Mouse (Mus musculus) thymus, postnatal 0 days (tissue): ENCODE results near the gene Tas2r130. TPM values are rescaled to one million over a fixed set of nuclear protein-coding genes. Genes with fewer than 3 reads are reported as not detected.
"Not testable (repeated sequence)": the region's sequence is repeated elsewhere in the genome, so short reads cannot be mapped to it uniquely, and the experiment has no call there.

ENCODE experiments used
- DNase-seq: peaks from one replicate; pipeline ENCODE4 v3.0.0-alpha.2; 2015; ENCODE audit warnings: low spot score
- polyA plus RNA-seq: library from polyadenylated mRNA; unstranded; fragments of >200 nt; fragmentation: Nextera tagmentation; extraction: Ambion mirVana; gene quantifications from 2 replicates; pipeline ENCODE4 v1.2.1, GENCODE M21; 2015

Gene Tas2r130
- polyA plus RNA-seq = not detected in 2 replicates

DNA sequence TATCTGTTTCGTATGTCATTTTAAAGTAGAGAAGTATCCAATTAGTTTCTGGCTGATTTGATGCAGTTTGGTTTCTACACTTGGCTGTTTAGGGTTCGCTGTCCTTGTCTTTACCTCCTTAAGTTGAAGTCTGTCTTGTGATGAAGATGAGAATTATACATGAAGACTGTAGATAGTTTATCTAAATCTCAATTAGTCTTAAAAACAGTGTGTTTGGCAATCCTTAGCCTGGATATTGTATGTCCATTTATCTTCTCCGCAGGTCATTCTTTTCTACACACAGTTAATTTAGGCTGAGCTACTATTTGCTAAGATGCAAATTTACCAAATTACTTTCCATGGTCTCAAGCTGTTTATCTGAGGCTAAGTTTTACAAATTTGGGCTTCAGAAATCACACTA lies at the start of gene Tas2r130:
Gene Tas2r130, minus strand, starts transcription at position 101 of the 400 bp plus-strand sequence.
- DNase-seq = no peak

DNA sequence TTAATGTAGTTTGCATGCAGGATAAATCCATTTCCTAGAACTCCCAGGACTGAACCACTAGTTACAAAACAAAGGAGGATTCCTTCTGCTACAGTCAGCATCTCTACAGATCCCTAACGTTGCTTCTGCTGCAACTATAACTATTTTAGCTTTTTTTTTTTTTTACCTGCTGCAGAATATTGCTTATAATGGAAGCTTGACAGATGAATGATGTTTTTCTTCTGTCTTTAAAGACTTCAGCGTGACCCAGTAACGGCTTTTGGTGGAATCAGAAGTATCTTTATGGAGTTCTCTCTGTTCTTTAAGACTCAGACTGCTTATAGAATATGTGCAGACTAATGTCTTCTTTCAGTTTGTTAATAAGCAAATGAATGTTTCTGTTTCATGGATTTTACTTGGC lies 48.1 kb upstream of the Tas2r130 start, which contains the start of gene Tas2r106:
Gene Tas2r106, minus strand, starts transcription at position 101 of the 400 bp plus-strand sequence.
- no peak for DNase-seq

DNA sequence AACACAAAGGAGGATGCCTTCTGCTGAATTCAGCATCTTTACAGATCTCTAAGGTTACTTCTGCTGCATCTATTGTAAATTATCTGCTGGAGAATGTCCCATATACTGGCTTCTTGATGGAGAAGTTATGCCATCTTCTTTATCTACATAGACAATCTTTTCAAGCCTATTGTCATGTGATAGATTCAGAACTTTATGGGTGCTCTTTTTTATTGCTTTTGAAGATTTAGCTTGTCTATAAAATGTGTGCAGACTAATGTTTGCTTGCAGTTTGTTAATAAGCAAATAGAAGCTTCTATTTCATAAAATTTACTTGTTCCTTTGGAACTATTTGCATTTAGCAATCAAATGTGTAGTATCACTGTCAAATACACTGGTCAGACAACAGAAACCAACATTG lies 29.3 kb upstream of the Tas2r130 start, which contains the start of gene Tas2r107:
Gene Tas2r107, minus strand, starts transcription at position 101 of the 400 bp plus-strand sequence.
- no peak for DNase-seq

DNA sequence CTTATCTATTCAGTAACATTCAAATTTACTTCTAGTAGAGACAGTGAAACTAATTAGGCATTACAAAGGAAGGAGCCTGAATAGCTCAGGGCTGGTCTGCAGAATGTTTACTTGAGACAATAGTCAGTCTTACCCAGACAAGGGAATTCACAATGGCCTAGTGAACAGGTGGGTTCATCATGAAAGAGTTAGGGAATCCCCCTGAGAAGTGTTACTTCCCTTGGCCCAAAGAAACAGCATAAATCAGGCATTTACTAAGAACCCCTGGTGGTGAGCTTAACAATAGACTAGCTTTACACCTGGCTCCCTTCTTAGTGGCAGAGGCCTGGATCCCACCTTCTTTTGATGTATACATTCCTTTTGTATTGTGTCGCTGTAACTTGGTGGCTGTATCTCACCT lies 20.8 kb downstream of the Tas2r130 start:
- not testable (repeated sequence) for DNase-seq

DNA sequence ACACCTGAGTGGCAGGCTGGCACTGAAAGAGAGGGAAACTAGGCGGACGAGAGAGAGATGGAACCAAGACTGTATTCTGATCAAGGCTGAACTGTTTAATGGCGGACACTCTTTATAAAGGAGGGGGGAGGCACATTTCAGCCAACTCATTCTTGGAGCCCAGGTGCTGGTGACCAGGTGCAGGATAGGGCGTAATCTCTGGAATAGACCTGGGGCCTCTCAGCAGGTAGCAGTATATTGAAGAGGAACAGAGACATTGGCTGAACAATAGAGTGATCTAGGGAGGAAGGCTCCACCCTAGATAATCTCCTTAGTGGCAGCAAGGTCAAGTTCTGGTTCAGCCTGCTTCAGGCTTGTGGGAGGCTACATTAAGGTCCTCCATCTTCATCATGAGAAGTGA lies 25.9 kb downstream of the Tas2r130 start:
- no peak for DNase-seq

Other genes starting within 250 kb of the Tas2r130 start
- 39.0 and 47.6 TPM in 2 replicates for gene Ybx3, start 242.4 kb downstream of the Tas2r130 start, polyA plus RNA-seq
- gene 5430401F13Rik, start 144.5 kb downstream of the Tas2r130 start, polyA plus RNA-seq = not detected in 2 replicates
- 0.37 and 0.48 TPM in 2 replicates for gene Gm6619, start 144.5 kb downstream of the Tas2r130 start, polyA plus RNA-seq
- not detected in 2 replicates for gene Tas2r107, start 29.2 kb upstream of the Tas2r130 start, polyA plus RNA-seq
- not detected in 2 replicates for gene Tas2r106, start 48.0 kb upstream of the Tas2r130 start, polyA plus RNA-seq
- not detected in 2 replicates for gene Tas2r104, start 54.8 kb upstream of the Tas2r130 start, polyA plus RNA-seq
- 0.13 TPM in 1 of 2 replicates, not detected in the other for gene Tas2r105, start 56.6 kb upstream of the Tas2r130 start, polyA plus RNA-seq
- gene Tas2r114, start 59.2 kb upstream of the Tas2r130 start, polyA plus RNA-seq = not detected in 2 replicates